Mouse (Mus musculus): Measurements from ENCODE around the gene Uqcc1. TPM values are rescaled to one million over a fixed set of nuclear protein-coding genes. Genes with fewer than 3 reads are reported as not detected.

The Uqcc1 gene
- polyA plus RNA-seq, 1 experiment from 2014 or later = 66.3 TPM

GRCm38 (mm10) chr2:155830841-155831240 is 99.3 kb downstream of the Uqcc1 start:
- Histone ChIP-seq H3K4me1 (ENCODE audit: control insufficient read depth, insufficient read depth, low read length) (peaks cover 4% of the 10 kb centered on the region; the same call in 1 of the 2 replicates), H3K9me3 (ENCODE audit: control insufficient read depth, low read length) (no peaks in the 10 kb centered on the region), H3K36me3 (ENCODE audit: control insufficient read depth, insufficient read depth, low read length) (no peaks in the 10 kb centered on the region), H3K27ac (ENCODE audit: low read depth, low read length) (no peak overlapping the region), H3K4me3 (ENCODE audit: low read length) (no peak overlapping the region), H3K4me2 (replicated peaks; ENCODE audit: low read depth, low read length) (no peak overlapping the region), H3K27me3 (ENCODE audit: control insufficient read depth, insufficient read depth, low read length) (no peaks in the 10 kb centered on the region), H3K9ac (ENCODE audit: low read depth, low read length) (no peak overlapping the region)
- WGBS = 95% methylated on average over 8 of the region's 8 CpGs
- ATAC-seq (ENCODE audit: low FRiP score, low TSS enrichment) = no peak

GRCm38 (mm10) chr2:155826630-155827424 is 103.3 kb downstream of the Uqcc1 start, which contains the start of gene Eif6:
Gene Eif6, minus strand, starts transcription at chr2:155826925.
- Histone ChIP-seq H3K9me3 (ENCODE audit: control insufficient read depth, low read length) (no peaks in the 10 kb centered on the region), H3K9ac (ENCODE audit: low read depth, low read length) (peak within 1 kb of the TSS; percentile 82), H3K4me3 (ENCODE audit: low read length) (peak within 1 kb of the TSS; percentile 94), H3K27me3 (ENCODE audit: control insufficient read depth, insufficient read depth, low read length) (no peaks in the 10 kb centered on the region), H3K4me2 (replicated peaks; ENCODE audit: low read depth, low read length) (peak within 1 kb of the TSS; percentile 92), H3K36me3 (ENCODE audit: control insufficient read depth, insufficient read depth, low read length) (peaks cover 24% of the 10 kb centered on the region), H3K4me1 (ENCODE audit: control insufficient read depth, insufficient read depth, low read length) (peaks cover 4% of the 10 kb centered on the region; the same call in 1 of the 2 replicates), H3K27ac (ENCODE audit: low read depth, low read length) (peak within 1 kb of the TSS; percentile 87)
- 4% methylated on average over 27 of the region's 27 CpGs for WGBS
- peak; percentile 95 for ATAC-seq (ENCODE audit: low FRiP score, low TSS enrichment)

GRCm38 (mm10) chr2:155825904-155826629 is 104.0 kb downstream of the Uqcc1 start:
- H3K4me3 ChIP-seq (ENCODE audit: low read length) = peak overlapping the region; percentile 94
- peaks cover 4% of the 10 kb centered on the region; the same call in 1 of the 2 replicates for H3K4me1 ChIP-seq (ENCODE audit: control insufficient read depth, insufficient read depth, low read length)
- no peak for ATAC-seq (ENCODE audit: low FRiP score, low TSS enrichment)
- WGBS = 2% methylated on average over 52 of the region's 52 CpGs
- peak overlapping the region; percentile 87 for H3K27ac ChIP-seq (ENCODE audit: low read depth, low read length)
- peak overlapping the region; percentile 82 for H3K9ac ChIP-seq (ENCODE audit: low read depth, low read length)
- no peaks in the 10 kb centered on the region for H3K9me3 ChIP-seq (ENCODE audit: control insufficient read depth, low read length)
- H3K27me3 ChIP-seq (ENCODE audit: control insufficient read depth, insufficient read depth, low read length) = no peaks in the 10 kb centered on the region
- H3K4me2 ChIP-seq (replicated peaks; ENCODE audit: low read depth, low read length) = peak overlapping the region; percentile 92
- peaks cover 30% of the 10 kb centered on the region for H3K36me3 ChIP-seq (ENCODE audit: control insufficient read depth, insufficient read depth, low read length)

- peaks cover 43% of the 10 kb centered on the region for H3K36me3 ChIP-seq (ENCODE audit: control insufficient read depth, insufficient read depth, low read length)
- ATAC-seq (ENCODE audit: low FRiP score, low TSS enrichment) = no peak
Observed at GRCm38 (mm10) chr2:155823722-155824121, 106.4 kb downstream of the Uqcc1 start.

GRCm38 (mm10) chr2:155820779-155821178 is 109.3 kb downstream of the Uqcc1 start:
- Histone ChIP-seq H3K4me1 (ENCODE audit: control insufficient read depth, insufficient read depth, low read length) (0 out of 2 replicates have a peak, but pooled peaks cover 4% of the 10 kb centered on the region), H3K36me3 (ENCODE audit: control insufficient read depth, insufficient read depth, low read length) (peaks cover 43% of the 10 kb centered on the region), H3K4me3 (ENCODE audit: low read length) (no peak overlapping the region), H3K27me3 (ENCODE audit: control insufficient read depth, insufficient read depth, low read length) (no peaks in the 10 kb centered on the region), H3K4me2 (replicated peaks; ENCODE audit: low read depth, low read length) (no peak overlapping the region), H3K9me3 (ENCODE audit: control insufficient read depth, low read length) (no peaks in the 10 kb centered on the region), H3K9ac (ENCODE audit: low read depth, low read length) (no peak overlapping the region), H3K27ac (ENCODE audit: low read depth, low read length) (no peak overlapping the region)
- 93% methylated on average over 5 of the region's 5 CpGs for WGBS
- no peak for ATAC-seq (ENCODE audit: low FRiP score, low TSS enrichment)

More at GRCm38 (mm10) chr2:155823722-155824121, 106.4 kb downstream of the Uqcc1 start:
- Histone ChIP-seq H3K9me3 (ENCODE audit: control insufficient read depth, low read length) (no peaks in the 10 kb centered on the region), H3K9ac (ENCODE audit: low read depth, low read length) (no peak overlapping the region), H3K4me1 (ENCODE audit: control insufficient read depth, insufficient read depth, low read length) (peaks cover 8% of the 10 kb centered on the region; the same call in 1 of the 2 replicates), H3K27ac (ENCODE audit: low read depth, low read length) (no peak overlapping the region), H3K4me2 (replicated peaks; ENCODE audit: low read depth, low read length) (no peak overlapping the region), H3K4me3 (ENCODE audit: low read length) (no peak overlapping the region), H3K27me3 (ENCODE audit: control insufficient read depth, insufficient read depth, low read length) (no peaks in the 10 kb centered on the region)
- 96% methylated on average over 8 of the region's 8 CpGs for WGBS

- H3K27ac ChIP-seq (ENCODE audit: low read depth, low read length) = peak overlapping the region; percentile 65; the same call in 1 of the 2 replicates
- 0 out of 2 replicates have a peak, but pooled peaks cover 4% of the 10 kb centered on the region for H3K4me1 ChIP-seq (ENCODE audit: control insufficient read depth, insufficient read depth, low read length)
- H3K27me3 ChIP-seq (ENCODE audit: control insufficient read depth, insufficient read depth, low read length) = no peaks in the 10 kb centered on the region
- WGBS = 68% methylated on average over 6 of the region's 6 CpGs
- H3K4me3 ChIP-seq (ENCODE audit: low read length) = peak overlapping the region; percentile 73
- ATAC-seq (ENCODE audit: low FRiP score, low TSS enrichment) = no peak; the same call in 1 of the 2 replicates
- no peaks in the 10 kb centered on the region for H3K9me3 ChIP-seq (ENCODE audit: control insufficient read depth, low read length)
- peaks cover 43% of the 10 kb centered on the region for H3K36me3 ChIP-seq (ENCODE audit: control insufficient read depth, insufficient read depth, low read length)
- H3K9ac ChIP-seq (ENCODE audit: low read depth, low read length) = peak overlapping the region; percentile 83
- peak overlapping the region; percentile 93 for H3K4me2 ChIP-seq (replicated peaks; ENCODE audit: low read depth, low read length)
Observed at GRCm38 (mm10) chr2:155819449-155820251, 110.5 kb downstream of the Uqcc1 start.

GRCm38 (mm10) chr2:155819392-155819448 is 110.9 kb downstream of the Uqcc1 start, which contains the start of gene BC029722:
Gene BC029722, minus strand, starts transcription at chr2:155819426.
- no peaks in the 10 kb centered on the region for H3K27me3 ChIP-seq (ENCODE audit: control insufficient read depth, insufficient read depth, low read length)
- peak within 1 kb of the TSS; percentile 65; the same call in 1 of the 2 replicates for H3K27ac ChIP-seq (ENCODE audit: low read depth, low read length)

GRCm38 (mm10) chr2:155818596-155819391 is 111.3 kb downstream of the Uqcc1 start:
- ATAC-seq (ENCODE audit: low FRiP score, low TSS enrichment) = peak; percentile 94
- peak overlapping the region; percentile 65; the same call in 1 of the 2 replicates for H3K27ac ChIP-seq (ENCODE audit: low read depth, low read length)
- no peaks in the 10 kb centered on the region for H3K27me3 ChIP-seq (ENCODE audit: control insufficient read depth, insufficient read depth, low read length)
- 0 out of 2 replicates have a peak, but pooled peaks cover 4% of the 10 kb centered on the region for H3K4me1 ChIP-seq (ENCODE audit: control insufficient read depth, insufficient read depth, low read length)
- no peaks in the 10 kb centered on the region for H3K9me3 ChIP-seq (ENCODE audit: control insufficient read depth, low read length)
- H3K9ac ChIP-seq (ENCODE audit: low read depth, low read length) = peak overlapping the region; percentile 83
- 1% methylated on average over 37 of the region's 37 CpGs for WGBS
- peak overlapping the region; percentile 73 for H3K4me3 ChIP-seq (ENCODE audit: low read length)
- H3K36me3 ChIP-seq (ENCODE audit: control insufficient read depth, insufficient read depth, low read length) = peaks cover 39% of the 10 kb centered on the region
- H3K4me2 ChIP-seq (replicated peaks; ENCODE audit: low read depth, low read length) = peak overlapping the region; percentile 93

More at GRCm38 (mm10) chr2:155819392-155819448, 110.9 kb downstream of the Uqcc1 start, which contains the start of gene BC029722:
- Histone ChIP-seq H3K9me3 (ENCODE audit: control insufficient read depth, low read length) (no peaks in the 10 kb centered on the region), H3K9ac (ENCODE audit: low read depth, low read length) (peak within 1 kb of the TSS; percentile 83), H3K36me3 (ENCODE audit: control insufficient read depth, insufficient read depth, low read length) (peaks cover 43% of the 10 kb centered on the region), H3K4me3 (ENCODE audit: low read length) (peak within 1 kb of the TSS; percentile 73), H3K4me1 (ENCODE audit: control insufficient read depth, insufficient read depth, low read length) (0 out of 2 replicates have a peak, but pooled peaks cover 4% of the 10 kb centered on the region), H3K4me2 (replicated peaks; ENCODE audit: low read depth, low read length) (peak within 1 kb of the TSS; percentile 93)
- no peak for ATAC-seq (ENCODE audit: low FRiP score, low TSS enrichment)

Measured in kidney, embryonic 14.5 days (tissue).